Mouse (Mus musculus): ENCODE data around the gene Gm5640.
"Not testable (repeated sequence)": the region's sequence is repeated elsewhere in the genome, so short reads cannot be mapped to it uniquely, and the experiment has no call there.

Gm5640 gene

GRCm38 (mm10) chrX:74645466-74646323 lies at the start of gene Gm5640:
Gene Gm5640, minus strand, starts transcription at chrX:74645635.
- DNase-seq (ENCODE audit: inconsistent ontology term): peak; percentile 0

GRCm38 (mm10) chrX:74646393-74646792 lies 958 bp upstream of the Gm5640 start:
- DNase-seq (ENCODE audit: inconsistent ontology term): not testable (repeated sequence)

- no peak for DNase-seq (ENCODE audit: inconsistent ontology term)
These were observed 53.1 kb downstream of the Gm5640 start, which contains the start of gene Olfr1325 for GRCm38 (mm10) chrX:74592379-74592778. Gene Olfr1325, plus strand, starts transcription at chrX:74592679.
